Mouse (Mus musculus): ENCODE measurements at regions not wholly inside any gene's neighbourhood (a gene's known extent, or its start where the extent isn't known, plus 50 kb on each side); places are given as distances from the start of the nearest gene placed in this dataset.

DNA sequence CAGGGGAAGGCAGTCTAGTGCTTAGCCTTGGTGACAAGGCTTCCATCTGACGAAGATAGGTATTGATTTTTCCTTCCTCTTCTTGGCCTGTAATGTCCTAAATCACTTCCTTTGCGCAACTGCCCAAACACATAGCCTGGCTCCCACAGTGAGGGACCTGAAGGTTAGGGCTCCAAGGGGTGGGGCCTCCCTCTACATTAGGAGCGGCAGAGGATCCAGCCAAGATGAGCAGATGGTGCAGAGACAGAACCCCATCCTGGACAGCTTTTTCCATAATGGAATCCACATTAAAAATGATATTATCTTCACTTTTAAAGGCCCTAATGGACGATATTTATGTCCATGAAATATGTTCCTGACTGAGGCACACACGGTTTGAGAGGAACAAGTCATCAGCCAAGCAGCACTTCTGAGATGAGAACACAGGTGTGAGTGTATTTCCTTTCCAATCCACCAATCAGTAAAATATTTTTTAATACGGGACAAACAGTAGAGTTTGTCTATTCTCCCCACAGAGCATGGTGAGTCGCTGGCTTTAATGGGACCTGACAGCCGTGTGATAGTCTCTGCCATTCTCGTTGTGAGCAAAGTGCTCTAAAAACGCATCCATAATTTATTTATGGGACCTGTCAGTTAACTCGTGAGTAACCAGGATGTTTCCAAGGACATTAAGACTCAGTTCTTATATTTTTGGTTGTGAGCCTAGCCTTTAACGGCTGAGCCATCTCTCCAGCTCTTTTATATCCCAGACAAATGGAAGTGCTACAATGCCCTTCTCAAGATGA lies 357.5 kb upstream of the Rnf32 start:
- TF ChIP-seq TBP (IDR thresholded peaks at IDR 0.05; ENCODE audit: low read depth, low read length): no peak
- Histone ChIP-seq H3K36me3 (ENCODE audit: control insufficient read depth in 1 of 2, insufficient read depth in 2 of 2, low read length in 2 of 2) (no peaks in the 10 kb centered on the region), H3K79me2 (ENCODE audit: control insufficient read depth, insufficient read depth, low read length, poor library complexity) (no peaks in the 10 kb centered on the region), H3K9ac (ENCODE audit: control insufficient read depth, low read depth, low read length, poor library complexity, severe bottlenecking) (no peak overlapping the region), H3K9me3 (replicated peaks; ENCODE audit: insufficient read depth, low read length) (no peaks in the 10 kb centered on the region), H3K4me3 (ENCODE audit: control insufficient read depth in 1 of 2, insufficient read depth in 1 of 2, low read depth in 2 of 2, low read length in 2 of 2) (no peak overlapping the region), H3K4me1 (ENCODE audit: control insufficient read depth in 1 of 2, insufficient read depth in 2 of 2, low read length in 2 of 2) (no peaks in the 10 kb centered on the region), H3K27me3 (ENCODE audit: control insufficient read depth in 1 of 2, insufficient read depth in 2 of 2, low read length in 2 of 2) (no peaks in the 10 kb centered on the region), H3K27ac (ENCODE audit: control insufficient read depth, low read depth, low read length) (no peak overlapping the region)
- DNase-seq (ENCODE audit: low read depth, low spot score): no peak

DNA sequence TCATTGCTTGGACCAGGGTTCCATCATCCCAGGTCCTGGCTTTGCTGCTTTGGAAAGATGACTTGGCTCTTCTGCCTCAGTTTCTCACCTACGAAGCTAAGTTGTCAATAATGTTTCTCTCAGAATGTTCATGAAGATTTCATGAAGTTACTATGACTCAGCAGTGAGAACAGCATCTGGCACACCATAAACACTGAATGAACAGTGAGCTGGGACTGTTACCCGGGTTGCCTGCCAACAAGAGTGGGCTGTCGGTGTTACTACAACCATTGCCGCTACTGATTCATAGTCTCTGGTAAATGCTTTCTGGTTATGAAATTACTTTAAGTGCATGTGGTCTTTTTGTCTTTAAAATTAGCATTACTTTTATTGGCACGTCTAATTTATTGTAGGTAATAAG lies 352.0 kb upstream of the Shh start:
- Histone ChIP-seq H3K27ac (ENCODE audit: control insufficient read depth, low read depth, low read length) (no peak overlapping the region), H3K79me2 (ENCODE audit: control insufficient read depth, insufficient read depth, low read length, poor library complexity) (no peaks in the 10 kb centered on the region), H3K4me1 (ENCODE audit: control insufficient read depth in 1 of 2, insufficient read depth in 2 of 2, low read length in 2 of 2) (no peaks in the 10 kb centered on the region), H3K27me3 (ENCODE audit: control insufficient read depth in 1 of 2, insufficient read depth in 2 of 2, low read length in 2 of 2) (no peaks in the 10 kb centered on the region), H3K9ac (ENCODE audit: control insufficient read depth, low read depth, low read length, poor library complexity, severe bottlenecking) (no peak overlapping the region), H3K36me3 (ENCODE audit: control insufficient read depth in 1 of 2, insufficient read depth in 2 of 2, low read length in 2 of 2) (no peaks in the 10 kb centered on the region), H3K9me3 (replicated peaks; ENCODE audit: insufficient read depth, low read length) (no peaks in the 10 kb centered on the region), H3K4me3 (ENCODE audit: control insufficient read depth in 1 of 2, insufficient read depth in 1 of 2, low read depth in 2 of 2, low read length in 2 of 2) (no peak overlapping the region)
- no peak for DNase-seq (ENCODE audit: low read depth, low spot score)
- no peak for TF ChIP-seq CTCF (IDR thresholded peaks at IDR 0.05 in 2 of 3, conservative IDR thresholded peaks at IDR 0.05 in 1 of 3; ENCODE audit: control insufficient read depth in 1 of 3, insufficient read depth in 1 of 3, low read depth in 2 of 3, low read length in 3 of 3, poor library complexity in 1 of 3, severe bottlenecking in 1 of 3)

DNA sequence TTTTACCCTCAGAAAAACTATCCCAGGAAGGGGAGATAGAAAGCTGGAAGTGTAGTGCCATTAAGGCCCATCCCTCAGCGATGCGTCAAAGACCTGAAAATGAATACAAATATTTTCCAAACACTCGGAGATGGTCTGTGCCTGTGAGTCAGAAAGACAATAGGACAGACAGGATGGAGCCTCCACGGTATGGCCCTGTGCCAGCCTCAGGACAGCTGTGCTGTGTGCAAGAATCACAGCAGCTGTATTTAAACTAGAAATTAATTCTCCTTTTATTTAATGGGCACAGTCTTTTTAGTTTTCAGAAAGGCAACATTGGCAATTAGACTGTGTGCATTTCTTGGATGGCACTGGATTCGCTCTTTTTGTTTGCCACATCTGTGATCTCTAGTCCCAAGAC lies 340.9 kb upstream of the Shh start:
- no peaks in the 10 kb centered on the region for H3K36me3 ChIP-seq (ENCODE audit: control insufficient read depth in 1 of 2, insufficient read depth in 2 of 2, low read length in 2 of 2)
- H3K4me1 ChIP-seq (ENCODE audit: control insufficient read depth in 1 of 2, insufficient read depth in 2 of 2, low read length in 2 of 2): no peaks in the 10 kb centered on the region
- H3K27ac ChIP-seq (ENCODE audit: control insufficient read depth, low read depth, low read length): no peak overlapping the region
- H3K4me3 ChIP-seq (ENCODE audit: control insufficient read depth in 1 of 2, insufficient read depth in 1 of 2, low read depth in 2 of 2, low read length in 2 of 2): no peak overlapping the region
- no peaks in the 10 kb centered on the region; the same call in 1 of the 2 replicates for H3K9me3 ChIP-seq (replicated peaks; ENCODE audit: insufficient read depth, low read length)
- H3K9ac ChIP-seq (ENCODE audit: control insufficient read depth, low read depth, low read length, poor library complexity, severe bottlenecking): no peak overlapping the region
- H3K79me2 ChIP-seq (ENCODE audit: control insufficient read depth, insufficient read depth, low read length, poor library complexity): no peaks in the 10 kb centered on the region
- no peaks in the 10 kb centered on the region for H3K27me3 ChIP-seq (ENCODE audit: control insufficient read depth in 1 of 2, insufficient read depth in 2 of 2, low read length in 2 of 2)
- TF ChIP-seq USF2 (IDR thresholded peaks at IDR 0.05; ENCODE audit: borderline replicate concordance in 1 of 2, insufficient read depth in 1 of 2, low read depth in 1 of 2, low read length in 2 of 2): no peak
- no peak for TF ChIP-seq NRF1 (IDR thresholded peaks at IDR 0.05; ENCODE audit: insufficient read depth, low read depth, low read length, poor library complexity, severe bottlenecking)
- no peak for TF ChIP-seq CHD2 (IDR thresholded peaks at IDR 0.05; ENCODE audit: low read length)
- TF ChIP-seq RAD21 (IDR thresholded peaks at IDR 0.05; ENCODE audit: low read depth, low read length): no peak
- no peak for TF ChIP-seq ZNF384 (IDR thresholded peaks at IDR 0.05; ENCODE audit: low read depth, low read length)
- no peak for TF ChIP-seq MAZ (IDR thresholded peaks at IDR 0.05; ENCODE audit: low read depth, low read length)
- no peak for TF ChIP-seq TAL1 (IDR thresholded peaks at IDR 0.05; ENCODE audit: low read length)
- TF ChIP-seq SMC3 (IDR thresholded peaks at IDR 0.05; ENCODE audit: low read depth, low read length): no peak
- TF ChIP-seq USF1 (IDR thresholded peaks at IDR 0.05; ENCODE audit: low read depth, low read length): no peak
- TF ChIP-seq ELF1 (IDR thresholded peaks at IDR 0.05; ENCODE audit: low read depth, low read length): no peak
- TF ChIP-seq POLR2AphosphoS2 (IDR thresholded peaks at IDR 0.05; ENCODE audit: low read length): no peak
- TF ChIP-seq POLR2AphosphoS5 (IDR thresholded peaks at IDR 0.05; ENCODE audit: borderline replicate concordance, low read depth, low read length): no peak
- no peak for TF ChIP-seq ETS1 (IDR thresholded peaks at IDR 0.05; ENCODE audit: low read depth, low read length)
- TF ChIP-seq HCFC1 (IDR thresholded peaks at IDR 0.05; ENCODE audit: low read depth, low read length): no peak
- TF ChIP-seq MYC (IDR thresholded peaks at IDR 0.05; ENCODE audit: low read depth, low read length): no peak
- TF ChIP-seq NELFE (IDR thresholded peaks at IDR 0.05; ENCODE audit: low read depth, low read length): no peak
- no peak for TF ChIP-seq ZMIZ1 (IDR thresholded peaks at IDR 0.05; ENCODE audit: low read depth, low read length)
- TF ChIP-seq CTCF (IDR thresholded peaks at IDR 0.05 in 2 of 3, conservative IDR thresholded peaks at IDR 0.05 in 1 of 3; ENCODE audit: control insufficient read depth in 1 of 3, insufficient read depth in 1 of 3, low read depth in 2 of 3, low read length in 3 of 3, poor library complexity in 1 of 3, severe bottlenecking in 1 of 3): no peak
- no peak for DNase-seq (ENCODE audit: low read depth, low spot score)

All from MEL (cell line).